Mouse (Mus musculus): ENCODE data around the gene Ppp1r9b. TPM values are rescaled to one million over a fixed set of nuclear protein-coding genes. Genes with fewer than 3 reads are reported as not detected.
"Not testable (repeated sequence)": the region's sequence is repeated elsewhere in the genome, so short reads cannot be mapped to it uniquely, and the experiment has no call there.

The Ppp1r9b gene
- total RNA-seq, 2 experiments from 2014 or later = 16.1 to 24.5 TPM

DNA sequence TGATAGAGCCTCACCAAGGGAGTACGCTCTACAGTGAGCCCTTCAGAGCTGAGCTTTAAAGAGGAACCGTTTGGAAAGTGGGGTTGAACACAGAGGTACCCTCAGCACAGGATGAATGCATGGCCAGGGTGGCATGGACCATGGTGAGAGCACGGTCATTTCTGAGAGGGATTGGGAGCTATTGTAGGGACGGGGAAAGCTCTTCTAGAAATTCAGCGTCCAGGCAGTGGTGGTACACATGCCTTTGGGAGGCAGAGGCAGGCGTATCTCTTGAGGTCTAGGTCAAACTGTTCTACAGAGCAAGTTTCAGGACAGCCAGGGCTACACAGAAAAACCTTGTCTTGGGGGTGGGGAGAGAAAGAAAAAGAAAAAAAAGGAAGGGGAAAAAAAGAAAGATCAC, 6.1 kb downstream of the Ppp1r9b start:
- no peak for DNase-seq (ENCODE audit: low spot score)

DNA sequence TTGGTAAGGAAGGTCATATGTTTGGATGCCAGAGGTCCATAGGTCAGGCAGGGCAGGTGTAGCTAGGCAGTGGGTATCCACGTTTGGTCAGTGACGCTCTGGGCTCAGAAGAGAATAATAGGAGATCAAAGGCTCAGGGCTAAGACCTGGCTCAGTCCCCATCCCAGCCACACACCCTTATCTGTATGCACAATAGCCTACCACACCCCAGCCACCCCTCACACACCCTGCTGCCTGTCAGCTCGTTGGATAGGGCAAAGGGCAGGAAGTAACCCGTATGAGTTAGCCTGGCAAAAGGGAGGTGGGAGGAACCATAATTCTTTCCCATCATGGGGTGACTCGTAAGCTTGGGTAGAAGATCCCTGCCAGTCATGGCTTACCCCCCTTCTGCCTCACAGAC, 6.8 kb downstream of the Ppp1r9b start:
- no peak for DNase-seq (ENCODE audit: low spot score)

DNA sequence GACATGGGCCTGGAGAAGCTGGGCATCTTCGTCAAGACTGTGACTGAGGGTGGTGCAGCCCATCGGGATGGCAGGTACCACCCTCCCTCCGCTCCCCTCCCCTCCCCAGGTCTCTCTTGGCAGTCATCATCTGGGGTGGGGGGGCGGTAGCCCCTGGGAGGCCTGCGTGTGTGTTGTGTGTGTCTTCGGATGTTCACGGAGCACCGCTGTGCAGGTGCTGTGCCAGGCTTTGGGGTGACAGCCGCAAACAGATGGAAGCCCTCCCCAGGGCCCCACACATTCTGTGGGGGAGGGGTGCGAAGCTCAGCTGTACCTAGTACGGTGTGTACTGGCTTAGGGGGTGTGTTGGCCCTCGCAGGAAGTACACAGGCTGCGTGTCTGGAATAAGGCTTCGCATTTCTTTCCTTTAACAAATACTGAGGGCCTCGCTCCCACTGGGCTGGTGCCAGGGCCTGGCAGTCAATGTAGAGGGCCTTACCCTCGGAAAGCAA, 7.3 kb downstream of the Ppp1r9b start:
- no peak for DNase-seq (ENCODE audit: low spot score)

DNA sequence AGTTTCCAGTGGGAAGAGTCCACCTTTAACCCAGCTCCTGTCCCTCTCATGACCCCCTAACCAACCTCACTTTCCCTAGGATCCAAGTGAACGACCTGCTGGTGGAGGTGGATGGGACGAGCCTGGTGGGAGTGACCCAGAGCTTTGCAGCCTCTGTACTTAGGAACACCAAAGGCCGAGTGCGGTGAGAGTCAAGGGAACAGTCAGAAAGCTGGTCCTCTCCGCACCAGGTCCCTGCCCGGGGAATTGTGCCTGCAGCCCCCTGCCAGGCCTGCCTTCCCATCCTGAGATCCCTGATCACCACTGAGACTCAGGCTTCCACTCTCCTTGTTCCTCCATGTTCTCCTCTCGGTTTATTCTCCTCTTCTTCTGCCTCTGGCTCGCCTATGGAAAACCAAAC, 9.3 kb downstream of the Ppp1r9b start:
- DNase-seq (ENCODE audit: low spot score) = no peak

- DNase-seq (ENCODE audit: low spot score) = no peak
These were observed 9.7 kb downstream of the Ppp1r9b start for GRCm38 (mm10) chr11:95000548-95000947.

GRCm38 (mm10) chr11:95001058-95001457, 10.2 kb downstream of the Ppp1r9b start:
- peak; percentile 71 for DNase-seq (ENCODE audit: low spot score)

DNA sequence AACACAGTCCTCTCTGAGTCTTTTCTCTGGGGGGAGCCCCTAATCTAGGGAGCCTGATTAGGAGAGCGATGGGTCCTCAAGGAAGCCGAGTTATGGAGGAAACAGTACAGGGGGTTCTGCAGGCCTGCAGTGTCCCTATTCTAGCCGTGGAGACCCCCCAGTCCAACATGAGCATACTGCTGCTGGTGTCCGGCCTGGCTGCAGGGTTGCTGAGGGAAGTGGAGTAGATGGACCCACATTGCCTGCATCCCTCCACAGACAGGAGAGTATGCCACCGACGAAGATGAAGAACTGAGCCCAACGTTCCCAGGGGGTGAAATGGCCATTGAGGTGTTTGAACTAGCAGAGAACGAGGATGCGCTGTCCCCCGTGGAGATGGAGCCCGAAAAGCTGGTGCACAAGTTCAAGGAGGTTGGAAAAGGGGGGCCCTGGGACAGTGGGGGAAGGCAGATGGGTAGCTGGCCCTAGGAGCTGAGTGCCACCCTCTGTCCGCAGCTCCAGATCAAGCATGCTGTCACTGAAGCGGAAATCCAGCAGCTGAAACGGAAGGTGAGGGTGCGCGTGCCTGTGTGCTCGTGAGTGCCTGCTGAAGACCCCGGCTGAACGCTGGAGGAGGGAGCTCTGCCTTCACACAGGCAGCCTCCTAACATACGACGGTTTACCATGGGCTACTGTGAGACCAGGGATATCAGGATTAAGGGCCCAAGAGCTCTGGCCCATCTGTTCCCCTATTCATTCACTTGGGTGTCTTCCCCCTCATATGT, 10.9 kb downstream of the Ppp1r9b start:
- DNase-seq (ENCODE audit: low spot score) = no peak

DNA sequence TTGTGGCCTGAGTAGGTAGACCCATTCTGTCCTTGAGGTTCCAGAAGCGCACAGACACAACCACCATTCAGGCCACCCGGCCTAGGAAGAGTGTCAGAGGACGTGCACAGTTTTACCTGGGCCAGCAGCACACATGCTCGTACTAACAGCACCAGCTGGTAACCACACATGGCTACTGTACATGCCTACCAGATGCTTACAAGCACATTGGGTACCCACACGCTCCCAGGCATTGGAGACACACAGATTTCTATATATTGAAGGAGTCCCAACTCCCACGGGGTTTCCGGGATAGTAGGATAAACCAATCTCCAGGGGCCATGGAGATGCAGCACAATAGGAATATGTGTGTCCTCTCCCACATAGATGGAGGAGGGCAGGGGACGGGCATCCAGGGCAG, 11.9 kb downstream of the Ppp1r9b start:
- no peak for DNase-seq (ENCODE audit: low spot score)

DNA sequence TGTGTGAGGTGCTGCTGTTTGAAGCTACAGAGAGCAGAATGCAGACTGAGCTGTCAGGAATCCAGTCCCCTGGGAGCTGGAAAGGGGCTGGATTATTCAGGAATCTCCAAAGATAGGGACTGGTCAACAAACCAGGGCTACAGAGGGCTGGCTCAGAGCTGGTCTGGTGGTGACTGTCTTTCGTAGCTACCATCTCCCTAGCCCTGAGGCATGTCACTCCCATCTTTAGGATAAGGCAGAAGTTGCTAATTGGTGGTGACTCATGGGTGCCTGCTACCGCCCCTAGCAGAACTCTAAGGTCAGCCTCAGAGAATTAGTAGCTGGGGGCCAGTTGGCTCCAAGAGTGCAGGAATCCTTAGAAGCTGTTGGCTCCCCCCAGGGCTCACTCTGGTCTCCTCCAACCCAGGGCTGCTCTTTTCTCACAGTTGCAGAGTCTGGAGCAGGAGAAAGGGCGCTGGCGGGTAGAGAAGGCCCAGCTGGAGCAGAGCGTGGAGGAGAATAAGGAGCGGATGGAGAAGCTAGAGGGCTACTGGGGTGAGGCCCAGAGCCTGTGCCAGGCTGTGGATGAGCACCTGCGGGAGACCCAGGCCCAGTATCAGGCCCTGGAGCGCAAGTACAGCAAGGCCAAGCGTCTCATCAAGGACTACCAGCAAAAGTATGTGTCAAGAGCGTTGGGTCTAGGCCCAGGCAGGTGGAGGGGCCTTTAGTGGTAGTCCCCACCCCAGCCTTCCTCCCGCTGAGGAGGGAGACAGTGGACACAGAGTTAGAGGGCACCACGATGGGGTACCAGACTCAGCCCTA, 13.5 kb downstream of the Ppp1r9b start:
- DNase-seq (ENCODE audit: low spot score) = no peak

GRCm38 (mm10) chr11:95004937-95005198, 14.0 kb downstream of the Ppp1r9b start:
- no peak for DNase-seq (ENCODE audit: low spot score)

GRCm38 (mm10) chr11:95006038-95006437, 15.2 kb downstream of the Ppp1r9b start:
- no peak for DNase-seq (ENCODE audit: low spot score)

DNA sequence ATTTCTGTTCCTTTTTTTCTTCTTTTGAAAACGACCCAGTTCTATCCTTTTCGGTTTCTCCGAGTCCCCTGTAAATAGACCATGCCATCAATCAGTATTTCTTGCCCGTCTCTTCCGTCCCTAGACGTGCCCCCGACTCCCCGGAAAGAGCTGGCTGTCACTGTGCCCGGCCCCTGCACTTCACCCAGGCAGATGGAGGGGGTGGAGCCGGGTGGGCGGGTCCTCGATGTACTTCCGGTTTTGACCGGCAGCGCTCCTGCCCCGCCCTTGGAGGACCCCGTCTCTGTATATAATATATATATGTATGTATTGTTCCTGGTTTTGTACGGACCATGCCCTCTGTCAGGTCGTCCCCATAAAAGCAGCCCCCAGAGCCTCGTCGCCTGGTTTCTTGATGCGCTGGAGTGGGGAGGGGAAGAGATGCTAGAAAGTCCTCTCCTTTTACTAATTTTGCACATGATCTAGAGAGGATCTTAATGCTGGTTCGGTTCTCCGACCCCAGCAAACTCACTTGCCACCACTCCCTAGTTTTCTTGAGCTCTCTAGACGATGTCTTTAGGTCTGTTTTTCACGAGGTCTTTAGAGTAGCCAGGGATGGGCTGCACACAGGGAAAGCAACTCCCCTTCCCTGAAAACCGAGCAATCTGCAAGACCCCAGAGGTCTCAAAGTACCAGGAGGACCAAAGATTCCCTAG, 15.8 kb downstream of the Ppp1r9b start:
- peak; percentile 79 for DNase-seq (ENCODE audit: low spot score)

DNA sequence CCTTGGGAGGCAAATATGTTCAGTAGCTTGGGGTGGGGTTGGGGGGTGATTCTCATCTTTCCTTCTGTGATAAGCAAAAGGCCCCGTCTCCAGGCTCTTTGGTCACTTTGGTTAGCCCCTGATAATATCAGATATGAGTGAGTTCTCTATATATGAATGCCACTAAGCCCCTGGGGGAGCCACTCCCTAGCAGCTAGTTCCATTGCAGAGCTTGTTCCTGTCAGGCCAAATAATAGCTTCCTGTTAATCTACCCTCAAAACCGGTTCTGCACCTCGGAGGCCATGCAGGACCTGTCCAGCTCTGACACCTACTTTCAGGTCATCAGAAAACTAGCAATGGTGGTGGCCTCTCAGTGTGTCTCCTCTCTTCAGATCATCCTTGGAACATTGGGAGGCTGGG, 16.6 kb downstream of the Ppp1r9b start:
- no peak for DNase-seq (ENCODE audit: low spot score)

DNA sequence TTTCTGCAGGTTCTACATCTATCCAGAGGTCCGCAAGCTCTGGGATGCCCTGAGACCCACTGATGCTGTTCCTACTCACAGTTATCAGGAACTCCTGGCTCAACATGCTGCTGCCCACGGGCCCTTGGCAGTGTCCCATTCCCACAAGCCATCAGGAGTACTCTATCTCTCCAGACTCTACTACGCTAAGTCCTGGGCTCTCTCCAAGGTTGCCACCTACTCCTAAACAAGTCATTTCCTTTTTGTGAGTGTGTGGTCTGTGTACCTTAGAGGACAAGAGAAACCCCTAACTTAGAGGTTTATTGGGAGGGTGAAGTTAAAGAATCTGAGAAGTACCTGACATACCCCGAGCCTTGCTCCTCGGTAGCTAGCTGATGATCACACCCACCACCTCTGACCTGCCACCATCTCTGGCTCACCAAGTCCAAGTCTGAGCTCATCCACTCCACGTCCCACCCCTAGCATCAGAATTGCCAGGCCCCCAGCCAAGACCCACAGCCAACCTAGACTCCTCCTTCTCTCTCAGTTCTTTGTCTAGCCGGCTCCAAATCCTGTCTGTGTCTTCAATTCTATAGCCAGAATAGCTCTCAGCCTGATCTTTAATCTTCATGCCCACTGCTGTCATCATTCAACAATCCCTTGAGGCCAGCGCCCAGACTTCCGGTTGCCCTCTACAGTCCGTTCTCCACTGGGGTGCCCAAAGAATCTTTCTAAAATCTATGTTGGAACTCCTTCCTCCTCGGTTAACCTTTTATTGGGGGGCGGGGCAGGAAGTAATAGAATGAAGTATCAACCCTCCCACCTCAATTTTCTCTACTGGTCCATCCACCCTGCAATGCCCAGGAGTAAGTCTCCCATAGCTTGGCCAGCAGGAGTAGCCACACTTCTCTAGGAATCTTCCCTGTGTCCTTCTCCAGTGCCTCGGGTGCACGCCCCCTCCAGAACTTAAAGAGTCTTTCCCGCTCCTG, 18.1 kb downstream of the Ppp1r9b start:
- DNase-seq (ENCODE audit: low spot score) = no peak

GRCm38 (mm10) chr11:95009629-95010014, 18.8 kb downstream of the Ppp1r9b start, which contains the start of gene Samd14:
TSS of gene Samd14 (plus strand) at chr11:95009879.
- no peak for DNase-seq (ENCODE audit: low spot score)

- no peak for DNase-seq (ENCODE audit: low spot score)
These were observed 19.4 kb downstream of the Ppp1r9b start for GRCm38 (mm10) chr11:95010141-95010739.

DNA sequence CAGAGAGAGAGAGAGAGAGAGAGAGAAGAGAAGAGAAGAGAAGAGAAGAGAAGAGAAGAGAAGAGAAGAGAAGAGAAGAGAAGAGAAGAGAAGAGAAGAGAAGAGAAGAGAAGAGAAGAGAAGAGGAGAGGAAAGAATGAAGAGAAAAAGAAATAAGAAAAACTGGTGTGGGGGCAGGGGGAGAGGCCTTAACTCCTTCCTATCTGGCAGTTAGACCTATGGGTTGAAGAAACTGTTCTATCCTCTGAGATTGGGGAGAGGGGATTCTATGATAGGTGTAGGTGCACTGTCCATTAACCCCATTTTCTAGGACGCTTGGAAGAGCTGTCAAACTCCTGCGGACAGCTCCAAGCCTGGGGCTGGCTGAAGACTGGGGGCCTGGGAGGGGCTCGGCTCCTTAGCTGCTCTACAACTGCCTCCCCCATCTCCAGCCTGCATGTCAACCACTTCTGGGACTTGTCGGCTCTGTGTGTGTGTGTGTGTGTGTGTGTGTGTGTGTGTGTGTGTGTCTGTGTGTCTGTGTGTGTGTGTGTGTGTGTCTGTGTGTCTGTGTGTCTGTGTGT, 20.1 kb downstream of the Ppp1r9b start:
- DNase-seq (ENCODE audit: low spot score) = not testable (repeated sequence)

DNA sequence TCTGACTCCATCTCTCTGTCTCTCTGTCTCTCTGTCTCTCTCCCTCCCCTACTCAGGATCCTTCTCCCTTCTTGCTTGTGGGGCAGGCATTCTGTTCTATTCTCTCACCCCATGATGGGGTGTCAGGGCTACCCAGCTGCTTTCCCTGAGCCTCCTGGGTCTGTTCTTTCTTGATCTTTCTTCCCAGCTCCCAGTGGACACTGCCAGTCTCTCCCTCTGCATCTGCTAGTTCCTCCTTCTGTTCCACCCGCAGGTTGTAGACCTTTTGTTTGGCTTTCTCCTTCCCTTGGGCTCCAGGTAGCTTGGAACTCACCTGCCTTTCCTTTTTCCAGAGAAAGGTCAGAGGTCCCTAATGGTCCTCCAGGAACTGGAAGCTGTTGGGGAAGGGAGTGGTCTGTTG, 20.6 kb downstream of the Ppp1r9b start:
- no peak for DNase-seq (ENCODE audit: low spot score)

GRCm38 (mm10) chr11:95012075-95012474, 21.2 kb downstream of the Ppp1r9b start:
- DNase-seq (ENCODE audit: low spot score) = no peak

DNA sequence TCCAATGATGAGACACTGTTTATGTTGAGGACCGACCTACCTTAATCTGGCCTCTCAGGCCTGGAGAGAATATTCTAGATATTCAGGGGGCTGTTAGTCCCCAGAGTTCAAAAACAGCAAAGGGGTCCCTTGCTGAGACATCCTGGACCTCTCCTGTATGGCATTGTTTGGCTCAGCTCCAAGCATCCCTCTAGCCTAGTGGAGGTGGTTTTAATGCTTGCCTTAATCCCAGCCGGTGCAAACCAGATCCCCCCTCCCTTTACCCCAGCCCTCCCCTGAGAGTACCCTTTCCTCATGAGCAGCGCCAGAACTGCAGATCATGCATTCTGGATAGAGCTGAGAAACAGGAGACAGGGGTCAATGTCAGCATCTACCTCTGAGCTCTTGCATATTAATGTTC, 21.7 kb downstream of the Ppp1r9b start:
- no peak for DNase-seq (ENCODE audit: low spot score)
